Mouse (Mus musculus) right cerebral cortex, adult 18-20 months (tissue): ENCODE measurements around the gene Kcnq1.

Source experiments
- DNase-seq: peaks from one replicate; pipeline ENCODE4 v3.0.0; 2022; ENCODE audit warnings: mixed read lengths

Kcnq1 gene

GRCm38 (mm10) chr7:143437231-143437893, 331.2 kb downstream of the Kcnq1 start:
- no peak for DNase-seq

GRCm38 (mm10) chr7:143437894-143438581, 331.9 kb downstream of the Kcnq1 start:
- no peak for DNase-seq

- DNase-seq = no peak
Observed at GRCm38 (mm10) chr7:143438965-143439364, 332.8 kb downstream of the Kcnq1 start.

GRCm38 (mm10) chr7:143444580-143444954, 338.4 kb downstream of the Kcnq1 start:
- DNase-seq = no peak

- DNase-seq = no peak
Observed at GRCm38 (mm10) chr7:143444955-143445648, 338.9 kb downstream of the Kcnq1 start.

- no peak for DNase-seq
Observed at GRCm38 (mm10) chr7:143445651-143446460, 339.7 kb downstream of the Kcnq1 start.

DNA sequence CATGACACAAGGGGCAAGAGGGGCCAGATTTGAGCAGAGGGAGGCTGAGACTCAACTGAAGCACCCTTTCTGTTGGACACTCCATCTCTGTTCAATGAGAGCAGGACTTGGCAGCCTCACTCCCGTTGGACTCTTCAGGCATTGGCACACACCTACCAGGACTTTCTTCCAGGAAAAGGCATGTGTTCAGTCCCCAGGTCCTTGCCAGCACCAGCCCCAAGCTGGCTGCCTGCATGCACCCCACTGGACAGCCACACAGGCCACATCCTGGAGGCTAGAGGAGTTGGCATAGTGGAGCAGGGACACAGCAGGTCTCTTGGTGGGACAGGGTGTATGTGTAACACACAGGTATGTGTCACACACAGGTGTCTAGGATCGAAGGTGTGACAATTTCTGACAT, 341.0 kb downstream of the Kcnq1 start:
- DNase-seq = no peak

GRCm38 (mm10) chr7:143458963-143459331, 352.8 kb downstream of the Kcnq1 start:
- no peak for DNase-seq

DNA sequence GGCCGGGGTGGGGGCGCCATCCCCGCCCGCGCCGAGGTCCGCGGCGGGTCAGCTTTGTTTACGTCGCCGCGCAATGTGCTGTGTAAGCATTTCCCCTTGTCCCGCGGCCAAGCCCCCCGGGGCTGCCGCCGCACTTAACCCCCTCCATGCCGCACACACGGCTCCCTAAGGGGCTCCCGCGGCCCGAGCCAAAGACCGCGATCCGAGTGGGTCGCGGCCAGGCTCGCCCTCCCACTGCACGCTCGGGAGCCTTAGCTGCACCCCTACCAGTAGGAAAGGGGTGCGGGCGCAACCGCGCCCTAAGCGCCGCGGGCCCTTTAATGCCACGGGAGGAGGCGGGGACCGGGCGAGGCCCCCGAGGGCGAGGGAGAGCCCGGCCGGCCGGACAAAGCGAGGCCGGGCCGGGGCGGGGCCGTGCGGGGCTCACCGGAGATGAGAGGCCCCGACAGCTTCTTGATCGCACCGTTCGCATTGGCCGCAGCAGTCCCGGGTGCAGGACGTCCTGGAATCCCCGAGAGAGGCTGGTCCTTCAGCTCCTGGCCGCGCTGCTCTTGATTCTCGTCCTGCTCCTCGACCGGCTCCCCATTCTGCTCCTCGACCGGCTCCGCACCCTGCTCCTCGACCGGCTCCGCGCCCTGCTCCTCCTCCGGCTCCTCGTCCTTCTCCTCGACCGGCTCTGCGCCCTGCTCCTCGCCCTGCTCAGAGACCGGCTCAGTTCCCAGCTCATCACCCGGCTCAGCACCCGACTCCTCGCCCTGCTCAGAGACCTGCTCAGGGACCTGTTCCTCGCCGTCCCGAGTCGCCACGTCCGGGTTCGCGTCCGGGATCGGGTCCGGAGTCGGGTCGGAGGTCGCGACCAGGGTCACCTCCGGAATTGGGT, 353.4 kb downstream of the Kcnq1 start:
- DNase-seq = no peak

DNA sequence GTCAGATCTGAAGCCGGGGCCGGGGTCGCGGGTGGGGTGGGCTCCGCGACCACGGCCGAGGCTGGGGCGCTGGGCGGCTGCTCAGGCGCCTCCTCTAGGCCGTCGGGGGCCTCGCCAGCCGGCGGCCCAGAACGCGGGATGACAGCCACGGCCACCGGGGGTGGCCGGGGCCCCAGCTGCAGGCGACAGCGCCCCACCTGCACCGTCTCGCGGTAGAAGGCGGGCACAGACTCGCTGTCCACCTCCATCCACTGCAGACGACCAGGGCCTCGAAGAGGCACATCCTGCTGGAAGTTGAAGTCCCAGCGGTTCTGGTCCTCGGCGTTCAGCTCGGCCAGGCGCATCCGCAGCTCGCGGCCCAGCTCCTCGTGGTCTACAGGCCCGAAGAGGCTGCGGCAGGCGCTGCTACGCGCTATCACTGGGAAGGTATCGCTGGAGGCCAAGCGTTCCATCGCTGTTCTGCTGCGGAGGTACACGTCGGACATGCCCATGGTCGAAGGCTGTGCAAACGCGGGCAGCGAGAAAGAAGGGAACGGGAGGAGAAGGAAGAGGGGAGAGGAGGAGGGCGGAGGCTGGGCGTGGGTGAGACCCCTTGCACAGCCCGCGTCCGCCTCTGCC, 354.2 kb downstream of the Kcnq1 start:
- no peak for DNase-seq

DNA sequence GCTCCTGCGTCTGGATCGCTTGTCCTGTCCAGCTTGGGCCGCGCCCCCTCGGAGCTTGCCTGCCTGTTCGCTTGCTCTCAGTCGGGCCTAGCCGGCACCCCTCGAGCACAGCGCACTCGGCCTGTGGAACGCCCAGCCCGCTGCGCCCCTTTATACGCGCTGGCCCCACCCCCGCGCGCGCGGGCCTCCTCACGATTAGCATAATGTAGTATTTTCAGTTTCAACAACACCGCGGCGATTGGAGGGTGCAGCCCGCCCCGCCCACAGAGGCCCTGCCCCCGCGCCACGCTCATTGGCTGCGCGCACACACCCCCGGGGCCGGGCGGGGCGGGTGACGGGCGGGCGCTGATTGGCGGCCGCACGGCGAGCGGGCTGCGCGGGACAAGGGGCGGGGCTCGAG, 354.7 kb downstream of the Kcnq1 start, which contains the start of gene Cdkn1c:
Cdkn1c (minus strand) TSS at position 177 of the 400 bp plus-strand sequence.
- DNase-seq = peak; percentile 86

GRCm38 (mm10) chr7:143461294-143461870, 355.2 kb downstream of the Kcnq1 start:
- no peak for DNase-seq

DNA sequence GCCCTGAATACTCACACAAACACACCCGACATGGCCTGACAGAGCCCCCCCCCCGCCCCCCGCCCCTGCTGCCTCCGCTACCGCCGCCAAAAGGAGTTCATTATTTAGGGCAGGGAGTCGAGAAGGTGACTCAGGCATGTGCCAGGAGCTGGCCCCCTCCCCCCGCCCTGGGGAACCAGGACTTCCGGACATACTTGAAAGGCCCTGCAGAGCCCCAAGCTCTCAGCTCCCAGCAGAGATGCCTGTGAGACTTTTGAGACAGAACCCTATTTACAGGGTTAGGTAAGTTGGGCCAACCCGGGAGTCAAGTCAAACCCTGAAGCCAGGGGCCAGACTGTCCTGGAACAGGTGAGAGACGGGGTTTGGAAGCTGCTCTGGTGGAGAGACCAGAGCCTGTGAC, 355.8 kb downstream of the Kcnq1 start:
- DNase-seq = no peak

GRCm38 (mm10) chr7:143462516-143462915, 356.4 kb downstream of the Kcnq1 start:
- no peak for DNase-seq

GRCm38 (mm10) chr7:143463865-143464415, 357.8 kb downstream of the Kcnq1 start:
- peak; percentile 66 for DNase-seq

GRCm38 (mm10) chr7:143464811-143465560, 358.8 kb downstream of the Kcnq1 start:
- DNase-seq = peak; percentile 26

- DNase-seq = peak; percentile 75
Observed at GRCm38 (mm10) chr7:143466099-143466677, 360.0 kb downstream of the Kcnq1 start.

DNA sequence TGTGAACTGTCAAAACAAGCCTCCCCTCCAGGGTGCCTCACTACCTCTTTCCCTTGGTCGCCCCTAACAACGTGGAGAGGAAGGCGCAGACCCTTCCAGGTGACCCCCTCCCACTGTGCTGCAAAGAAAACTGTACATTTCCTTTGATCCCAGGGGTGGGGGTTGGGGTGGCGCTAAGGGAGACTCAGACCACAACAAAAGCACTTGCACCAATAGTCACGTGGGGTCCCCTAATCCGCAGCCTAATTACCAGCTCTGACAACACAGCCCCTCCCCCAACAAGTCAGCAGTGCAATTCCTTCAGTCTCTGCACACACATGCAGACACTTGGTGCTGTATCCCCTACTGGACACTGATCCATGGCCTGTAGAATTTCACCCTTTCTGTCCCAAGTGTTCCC, 361.6 kb downstream of the Kcnq1 start:
- no peak for DNase-seq

GRCm38 (mm10) chr7:143469946-143470345, 363.8 kb downstream of the Kcnq1 start:
- DNase-seq = peak; percentile 69
